Mouse (Mus musculus): ENCODE measurements around the gene Gpr39.
A peak's percentile ranks its signal among the peaks of the same experiment; 100 is the strongest.

Gpr39 gene

GRCm38 (mm10) chr1:125808426-125808825 lies 131.6 kb downstream of the Gpr39 start:
- peak in 1 of 2 experiments; percentile 19 for DNase-seq (ENCODE audit: low spot score in 2 of 2)

- no peak for DNase-seq (ENCODE audit: low spot score in 2 of 2)
Measured at GRCm38 (mm10) chr1:125813141-125813782, 136.5 kb downstream of the Gpr39 start.

DNA sequence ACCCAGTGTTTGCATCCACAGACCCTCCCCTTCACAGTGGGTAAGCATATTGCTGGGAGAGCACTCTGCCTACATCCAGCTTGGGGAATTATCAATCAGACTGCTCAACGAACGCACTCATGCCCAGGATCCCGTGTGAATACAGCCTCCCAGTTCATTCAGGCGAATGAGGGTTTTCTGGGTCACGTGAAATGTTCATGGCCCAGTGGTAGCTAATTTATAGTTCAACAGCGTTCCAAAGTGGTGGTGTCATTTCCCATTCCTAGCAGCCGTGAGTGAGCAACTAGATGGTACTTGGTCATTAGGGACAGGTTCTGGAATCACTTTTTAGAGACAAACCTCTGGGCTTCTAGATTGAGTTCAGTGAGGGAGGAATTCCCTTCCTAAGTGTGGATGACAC lies 144.3 kb downstream of the Gpr39 start:
- no peak for DNase-seq (ENCODE audit: low spot score in 2 of 2)

DNA sequence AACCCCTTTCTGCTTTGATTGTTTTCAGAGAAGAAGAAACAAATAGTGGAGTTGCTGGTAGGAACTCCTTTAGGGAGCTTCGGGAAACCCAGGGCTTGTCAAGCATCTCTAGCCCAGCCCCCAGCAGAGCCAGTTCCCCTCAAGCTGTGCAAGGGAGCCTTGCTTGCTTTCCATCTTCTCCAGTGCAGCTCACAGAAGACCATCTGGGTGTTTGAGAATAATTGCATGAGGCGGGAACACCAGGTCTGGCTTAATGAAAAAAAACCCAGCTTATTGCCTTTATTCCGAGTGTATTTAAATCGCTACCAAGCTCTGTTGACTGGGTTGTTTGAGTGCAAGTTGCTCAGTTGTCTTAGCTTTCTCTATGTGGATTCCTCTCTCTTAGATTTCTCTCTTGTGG lies 146.8 kb downstream of the Gpr39 start:
- peak in 1 of 2 experiments; percentile 3 for DNase-seq (ENCODE audit: low spot score in 2 of 2)

DNA sequence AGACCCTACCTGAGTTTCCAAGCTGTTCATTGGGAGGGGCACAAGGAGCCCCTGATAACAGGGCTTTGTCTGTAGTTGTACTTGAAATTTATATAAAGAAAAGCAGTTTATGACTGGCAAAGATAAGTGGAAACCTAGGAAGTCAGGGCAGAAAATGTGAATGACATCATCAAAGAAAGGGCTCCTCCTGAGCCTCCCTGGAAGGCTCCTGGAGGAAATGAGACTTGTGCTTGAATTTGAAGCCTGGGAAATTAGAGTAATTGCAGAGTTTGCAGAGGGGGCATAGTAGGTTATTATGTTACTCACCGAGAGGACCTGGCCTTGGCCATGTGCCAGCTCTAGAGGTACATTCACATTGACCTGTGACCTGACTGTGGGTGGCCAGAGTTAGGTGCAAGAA lies 160.7 kb downstream of the Gpr39 start:
- no peak for DNase-seq (ENCODE audit: low spot score in 2 of 2)

DNA sequence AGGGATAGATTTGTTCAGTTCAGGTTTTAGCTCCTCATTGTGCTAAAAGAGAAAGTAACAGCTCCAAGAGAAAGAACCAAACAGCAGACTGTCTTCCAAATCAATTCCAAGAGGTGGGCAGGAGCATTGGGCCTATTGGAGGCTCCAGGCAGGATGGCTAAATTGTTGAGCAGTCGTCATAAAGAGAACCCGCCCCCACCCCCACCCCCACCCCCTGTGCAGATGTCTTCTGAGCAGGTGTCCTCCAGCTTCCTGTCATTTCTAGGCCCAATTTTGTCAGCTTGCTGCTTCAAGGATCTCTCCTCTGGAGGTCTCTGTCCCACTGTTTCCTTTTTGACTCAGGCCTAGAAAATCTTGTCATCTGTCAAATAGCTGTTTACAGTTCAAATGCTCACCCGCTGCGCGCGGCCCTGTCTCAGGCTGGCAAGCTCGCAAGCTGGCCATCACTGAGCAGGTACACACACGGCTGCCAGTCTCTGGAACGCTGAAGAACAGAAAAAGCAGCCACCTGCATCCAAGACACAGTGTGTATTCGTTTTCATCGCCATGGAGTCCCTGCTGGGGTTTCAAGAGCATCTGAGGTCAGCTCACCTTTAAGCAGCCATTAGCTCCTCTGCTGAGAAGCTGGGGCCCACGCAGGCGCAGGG lies 163.1 kb downstream of the Gpr39 start:
- no peak for DNase-seq (ENCODE audit: low spot score in 2 of 2)

GRCm38 (mm10) chr1:125854646-125855045 lies 177.9 kb downstream of the Gpr39 start:
- DNase-seq (ENCODE audit: low spot score in 2 of 2) = no peak

DNA sequence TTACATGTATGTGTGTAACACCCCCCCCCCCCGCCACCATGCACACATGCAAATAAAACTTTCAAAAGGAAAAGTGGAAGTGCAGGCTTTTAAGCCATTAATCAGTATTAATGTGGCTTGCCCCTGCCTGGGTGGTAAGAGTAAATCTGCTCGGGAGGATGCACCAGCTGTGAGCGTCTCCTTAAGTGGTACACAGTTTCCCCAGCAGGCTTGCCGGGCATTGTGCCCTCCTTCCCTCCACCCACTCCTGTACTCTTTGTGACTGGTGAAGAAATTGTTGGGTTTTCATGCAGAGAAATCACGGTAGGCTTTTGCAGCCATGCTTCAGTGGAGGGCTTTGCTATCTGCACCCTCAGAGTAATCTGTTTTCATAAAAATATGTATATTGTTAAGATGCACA lies 181.8 kb downstream of the Gpr39 start:
- peak in 1 of 2 experiments; percentile 39 for DNase-seq (ENCODE audit: low spot score in 2 of 2)

DNA sequence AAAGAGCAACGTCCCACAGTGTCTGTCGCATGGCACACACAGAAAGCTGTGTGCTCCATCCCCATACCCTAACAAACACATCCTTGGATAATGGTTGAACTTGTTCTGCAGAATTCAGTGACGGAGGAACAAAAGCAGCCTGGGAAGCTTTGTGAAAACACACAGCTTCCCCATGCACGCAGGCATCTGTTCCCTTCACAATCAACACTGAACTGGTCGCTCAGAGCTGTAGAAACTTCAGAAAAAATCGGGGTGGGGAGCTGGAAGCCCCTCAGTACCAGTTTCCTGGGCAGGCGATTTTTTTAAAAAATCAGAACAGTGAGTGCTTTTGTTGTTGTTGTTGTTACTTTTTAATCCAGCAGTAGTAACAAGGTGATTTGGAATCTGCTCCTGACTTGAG lies 193.3 kb downstream of the Gpr39 start:
- DNase-seq (ENCODE audit: low spot score in 2 of 2) = no peak

DNA sequence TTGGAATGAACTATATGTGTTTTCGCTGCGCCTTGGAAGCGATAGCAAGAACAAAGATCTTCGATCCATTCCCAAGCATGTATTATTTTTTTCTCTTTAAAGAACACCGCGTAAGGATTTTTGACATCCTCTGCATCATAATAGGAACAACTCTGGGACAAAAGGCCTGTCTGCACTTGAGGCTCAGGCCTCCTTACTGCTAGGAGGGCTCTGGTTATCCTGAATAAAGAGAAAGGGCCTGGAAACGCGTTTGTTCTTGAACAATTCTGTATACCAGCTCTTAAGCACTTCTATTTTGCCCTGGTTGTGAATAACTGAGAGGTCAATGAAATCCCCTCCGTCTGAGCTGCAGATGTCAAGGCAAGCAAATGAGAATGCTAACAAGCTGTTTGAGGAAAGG lies 216.4 kb downstream of the Gpr39 start:
- no peak for DNase-seq (ENCODE audit: low spot score in 2 of 2)

- DNase-seq (ENCODE audit: low spot score in 2 of 2) = no peak
Measured at GRCm38 (mm10) chr1:125910211-125910870, 233.5 kb downstream of the Gpr39 start.

DNA sequence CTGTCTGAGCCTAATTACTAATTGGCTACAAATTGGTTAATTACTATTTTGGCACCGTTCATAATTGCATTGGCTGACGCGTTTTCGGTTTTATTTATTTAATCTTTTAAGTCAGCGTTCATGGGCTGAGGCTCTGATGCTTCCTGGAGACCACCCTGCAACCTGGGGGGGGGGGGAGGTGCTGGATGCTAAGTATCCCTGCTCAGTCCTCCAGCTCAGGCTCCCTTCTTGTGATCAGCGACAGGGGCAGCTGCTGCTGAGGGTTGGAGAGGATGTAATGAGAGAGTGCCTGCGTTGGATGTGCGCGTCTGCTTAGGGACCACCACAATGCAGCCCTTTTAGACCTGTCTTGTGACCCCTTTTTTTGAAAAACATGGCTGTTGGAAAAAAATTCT lies 234.1 kb downstream of the Gpr39 start:
- no peak for DNase-seq (ENCODE audit: low spot score in 2 of 2)

GRCm38 (mm10) chr1:125911337-125911900 lies 234.6 kb downstream of the Gpr39 start:
- peak in 1 of 2 experiments; percentile 34 for DNase-seq (ENCODE audit: low spot score in 2 of 2)

- DNase-seq (ENCODE audit: low spot score in 2 of 2) = peak; percentile 20 to 42
Measured at GRCm38 (mm10) chr1:125911901-125912445, 235.2 kb downstream of the Gpr39 start.

DNA sequence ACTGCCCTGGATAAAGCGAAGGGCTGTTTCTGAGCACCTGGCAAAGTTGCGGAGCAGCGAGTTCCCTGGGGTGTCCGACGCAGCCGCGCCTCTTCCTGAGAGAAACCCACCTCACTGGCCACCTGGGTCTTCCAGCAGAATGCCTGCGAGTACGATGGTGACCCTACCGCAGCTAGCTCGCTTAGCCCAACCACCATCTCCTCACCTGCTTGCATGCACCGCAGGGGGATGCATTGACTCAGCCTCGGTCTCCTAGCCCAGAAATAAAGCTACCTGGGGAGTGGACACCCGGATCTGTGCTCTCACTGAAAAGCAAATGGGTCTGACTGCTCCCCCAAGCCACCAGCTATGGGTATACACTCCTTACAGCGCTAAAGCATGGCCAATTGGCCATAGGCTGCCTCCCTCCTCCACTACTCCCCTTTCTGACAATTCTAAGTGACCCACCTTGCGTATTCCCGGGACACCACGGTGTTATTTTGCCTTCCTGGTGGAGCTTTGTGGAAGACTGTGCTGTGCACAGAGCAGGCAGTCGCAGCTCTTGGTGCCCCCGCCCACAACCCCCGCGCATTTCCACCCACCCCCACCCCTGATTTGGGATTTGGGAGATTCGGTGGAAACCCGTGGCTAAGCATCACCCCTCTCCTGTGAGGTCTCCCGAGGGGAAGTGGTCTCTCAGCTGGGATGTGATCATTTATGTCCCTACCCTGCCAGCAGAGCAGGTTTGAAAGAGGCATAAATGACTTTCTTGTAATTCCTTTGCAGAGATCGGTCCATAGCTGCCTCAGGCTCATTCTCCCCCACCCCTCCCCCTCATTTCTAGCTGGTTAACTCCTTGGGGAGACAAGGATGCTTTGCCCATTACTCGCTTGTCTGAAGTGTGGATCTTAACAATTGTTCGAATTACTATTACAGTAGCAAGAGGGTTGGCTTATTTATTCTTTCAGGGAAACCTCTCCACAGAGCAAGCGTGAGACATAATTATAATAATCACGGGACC lies 236.1 kb downstream of the Gpr39 start, which contains the start of gene Lypd1:
TSS of gene Lypd1 (minus strand) at position 501 of the 1,000 bp plus-strand sequence.
- no peak for DNase-seq (ENCODE audit: low spot score in 2 of 2)

GRCm38 (mm10) chr1:125920696-125921095 lies 243.9 kb downstream of the Gpr39 start:
- no peak for DNase-seq (ENCODE audit: low spot score in 2 of 2)

GRCm38 (mm10) chr1:125923062-125923461 lies 246.3 kb downstream of the Gpr39 start:
- no peak for DNase-seq (ENCODE audit: low spot score in 2 of 2)
